Mouse (Mus musculus) kidney, adult 2 months (tissue): ENCODE measurements at regions not wholly inside any gene's neighbourhood (a gene's known extent, or its start where the extent isn't known, plus 50 kb on each side); places are given as distances from the start of the nearest gene placed in this dataset.

Source experiments
- DNase-seq: peaks from one replicate; pipeline ENCODE4 v3.0.0; 2021
- H3K27ac ChIP-seq: fragments of 200-500 bp; 2 replicates; pipeline ENCODE4 v1.5.1; 2012; ENCODE audit warnings: low read depth, low read length, control low read depth, inconsistent platforms; ENCODE audit not compliant: insufficient read depth
- H3K27me3 ChIP-seq: fragments of 200-500 bp; replicated peaks from 2 replicates; pipeline ENCODE4 v1.6.1; 2012; ENCODE audit warnings: mild to moderate bottlenecking, moderate library complexity, low read length, inconsistent platforms; ENCODE audit not compliant: control insufficient read depth, insufficient read depth
- H3K36me3 ChIP-seq: fragments of 200-500 bp; 2 replicates; pipeline ENCODE4 v1.6.1; 2012; ENCODE audit warnings: mild to moderate bottlenecking, moderate library complexity, low read length, inconsistent platforms; ENCODE audit not compliant: control insufficient read depth, insufficient read depth
- H3K4me1 ChIP-seq: fragments of 200-500 bp; 2 replicates; pipeline ENCODE4 v1.6.1; 2011; ENCODE audit warnings: low read length; ENCODE audit not compliant: control insufficient read depth, insufficient read depth
- H3K4me3 ChIP-seq: fragments of 200-500 bp; 2 replicates; pipeline ENCODE4 v1.5.1; 2011; ENCODE audit warnings: mild to moderate bottlenecking, low read depth, low read length, control low read depth; ENCODE audit not compliant: insufficient read depth
- CTCF ChIP-seq: fragments of 200-500 bp; conservative IDR thresholded peaks from 2 replicates; pipeline ENCODE4 v1.5.1; 2011; ENCODE audit warnings: low read depth, mild to moderate bottlenecking, control low read depth, low read length, moderate library complexity, mixed read lengths; ENCODE audit not compliant: insufficient read depth, insufficient read length
- POLR2A ChIP-seq: fragments of 200-500 bp; IDR thresholded peaks from one replicate; pipeline ENCODE4 v1.6.1; 2011; ENCODE audit warnings: low read depth, low read length, control low read depth
- WGBS: fragments of 180-500 bp; shearing (Covaris S2); methylation state at CpG from one replicate; pipeline ENCODE4 v1.1.7; 2018; 5-methylcytosine and 5-hydroxymethylcytosine counted together

DNA sequence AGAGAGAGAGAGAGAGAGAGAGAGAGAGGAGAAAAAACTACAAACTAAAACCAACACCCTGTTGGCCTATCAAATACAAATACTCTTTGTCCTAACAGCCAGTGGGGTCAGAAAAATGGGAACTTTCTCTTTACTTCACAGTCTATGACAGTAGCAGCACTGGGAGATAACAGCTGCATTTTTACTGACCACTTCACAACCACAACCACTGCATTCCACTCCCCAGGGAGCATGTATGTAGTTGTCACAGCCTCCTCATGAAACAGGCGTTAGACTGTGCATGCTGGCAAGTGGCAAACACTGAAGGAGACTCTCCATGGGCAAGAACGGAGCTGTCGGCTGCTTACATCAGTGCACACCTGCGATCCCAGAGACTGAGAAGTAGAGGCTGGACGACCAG, 196.2 kb upstream of the Jmjd1c start:
- TF ChIP-seq POLR2A = no peak
- TF ChIP-seq CTCF = no peak
- WGBS = 96% methylated on average over 5 of the region's 5 CpGs
- no peak overlapping the region for H3K4me3 ChIP-seq

DNA sequence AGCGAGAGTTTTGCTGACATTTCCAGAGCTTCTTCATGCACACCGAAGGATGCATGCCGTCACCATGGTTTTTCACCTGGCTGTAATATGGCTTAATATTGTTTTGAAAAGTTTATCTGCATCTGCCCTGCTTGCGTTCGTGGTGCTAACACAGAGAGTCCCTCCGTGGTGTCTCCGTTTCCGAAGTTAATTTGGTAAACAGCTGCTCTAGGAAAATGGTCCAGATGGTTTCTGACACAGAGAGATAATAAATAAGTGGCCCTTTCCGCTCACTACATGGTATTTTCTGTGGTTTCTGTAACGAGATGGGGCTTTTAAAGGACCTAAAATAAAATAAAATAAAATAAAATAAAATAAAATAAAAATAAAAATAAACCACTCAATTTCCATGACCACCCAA, 195.1 kb upstream of the Jmjd1c start:
- WGBS = 70% methylated on average over 10 of the region's 10 CpGs
- no peak for TF ChIP-seq CTCF
- TF ChIP-seq POLR2A = no peak
- DNase-seq = no peak
- Histone ChIP-seq H3K4me3 (no peak overlapping the region), H3K27me3 (no peaks in the 10 kb centered on the region), H3K4me1 (no peaks in the 10 kb centered on the region), H3K36me3 (no peaks in the 10 kb centered on the region), H3K27ac (no peak overlapping the region)

More for the DNA sequence above, 196.2 kb upstream of the Jmjd1c start:
- no peak for DNase-seq
- no peaks in the 10 kb centered on the region for H3K36me3 ChIP-seq
- no peaks in the 10 kb centered on the region for H3K4me1 ChIP-seq
- no peaks in the 10 kb centered on the region for H3K27me3 ChIP-seq
- H3K27ac ChIP-seq = no peak overlapping the region

DNA sequence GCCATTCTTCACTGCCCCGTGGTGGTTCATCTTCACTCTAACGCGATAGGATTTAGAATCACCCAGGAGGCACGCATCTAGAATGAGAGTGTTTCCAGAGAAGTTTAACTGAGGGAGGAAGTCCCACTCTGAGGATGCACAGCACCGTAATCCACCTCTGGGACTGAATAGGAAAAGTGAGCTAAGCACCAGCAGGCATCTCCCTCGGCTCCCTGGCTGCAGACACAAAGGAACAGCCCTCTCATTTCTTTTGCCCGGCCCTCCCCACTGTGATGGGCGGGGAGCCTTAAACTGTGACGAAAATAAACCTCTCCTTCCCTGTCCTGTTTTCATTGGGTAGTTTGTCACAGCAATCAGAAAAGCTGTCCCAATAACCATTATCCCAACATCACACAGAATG, 194.1 kb upstream of the Jmjd1c start:
- WGBS = 11% methylated on average over 9 of the region's 9 CpGs
- DNase-seq = no peak
- Histone ChIP-seq H3K27ac (no peak overlapping the region), H3K4me3 (no peak overlapping the region), H3K36me3 (no peaks in the 10 kb centered on the region), H3K27me3 (no peaks in the 10 kb centered on the region), H3K4me1 (no peaks in the 10 kb centered on the region)
- TF ChIP-seq CTCF (no peak), POLR2A (no peak)

DNA sequence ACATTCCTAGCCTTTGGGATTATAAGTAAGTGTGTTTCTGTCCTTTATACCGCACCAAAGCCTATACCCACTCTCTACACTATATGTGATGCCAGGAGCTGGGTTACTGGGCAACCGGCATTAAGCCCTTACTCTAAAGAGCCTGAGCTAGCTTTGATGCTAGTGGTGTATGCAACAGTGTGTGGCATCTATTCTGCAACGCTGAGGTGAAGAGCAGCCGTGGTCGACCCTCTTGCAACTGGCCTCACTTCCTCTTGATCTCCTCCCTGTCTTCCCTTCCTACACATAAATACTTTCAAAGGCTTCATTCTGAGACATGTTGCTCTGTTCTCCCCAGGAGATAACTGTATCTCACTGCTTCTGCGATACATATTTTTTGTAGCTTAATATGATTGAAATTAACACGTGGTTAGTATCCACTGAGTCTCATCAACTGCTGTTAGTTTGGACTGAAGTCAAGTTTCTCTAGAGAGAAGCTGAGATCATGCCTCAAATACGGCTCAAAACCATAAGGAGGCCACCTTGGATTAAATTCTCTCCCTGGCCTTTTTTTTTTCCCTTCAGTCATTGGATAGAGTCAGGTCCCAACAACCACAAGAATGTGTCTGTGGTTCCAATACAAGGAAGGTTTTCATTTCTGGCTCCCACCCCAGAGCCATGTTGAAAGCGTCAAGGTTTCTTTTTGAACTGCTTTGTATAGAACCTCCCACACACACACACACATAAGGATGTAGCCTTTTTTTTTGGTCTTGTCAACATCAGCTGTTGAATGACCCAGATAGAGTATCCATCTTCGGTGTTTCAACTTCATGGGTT, 191.2 kb upstream of the Jmjd1c start:
- WGBS = 82% methylated on average over 10 of the region's 10 CpGs

DNA sequence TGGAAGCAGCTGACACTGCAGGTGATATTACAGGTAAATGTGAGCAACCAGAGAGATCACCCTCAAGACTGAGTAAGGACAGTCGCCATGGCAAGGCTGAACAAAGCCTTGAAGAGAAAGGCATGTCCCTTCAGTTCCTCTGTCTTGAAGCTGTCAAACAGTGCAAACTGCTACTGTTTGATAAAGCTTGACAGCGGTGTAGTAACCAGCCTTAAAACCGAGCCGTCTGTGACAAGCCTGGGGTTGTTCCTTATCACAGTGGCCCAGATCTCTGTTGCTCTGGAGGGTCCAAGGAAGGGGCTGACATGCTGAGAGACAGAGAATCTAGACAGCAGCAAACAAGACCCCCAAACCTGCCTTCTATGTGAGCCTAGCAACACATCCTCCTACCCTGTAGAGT, 188.1 kb upstream of the Jmjd1c start:
- WGBS = 97% methylated on average over 4 of the region's 4 CpGs
- Histone ChIP-seq H3K36me3 (no peaks in the 10 kb centered on the region), H3K27ac (no peak overlapping the region), H3K4me1 (peaks cover 6% of the 10 kb centered on the region; the same call in 1 of the 2 replicates), H3K4me3 (no peak overlapping the region), H3K27me3 (no peaks in the 10 kb centered on the region)
- no peak for DNase-seq
- TF ChIP-seq CTCF (no peak), POLR2A (no peak)

More for the DNA sequence above, 191.2 kb upstream of the Jmjd1c start:
- Histone ChIP-seq H3K27ac (no peak overlapping the region), H3K27me3 (no peaks in the 10 kb centered on the region), H3K4me1 (no peaks in the 10 kb centered on the region), H3K4me3 (no peak overlapping the region), H3K36me3 (no peaks in the 10 kb centered on the region)
- no peak for TF ChIP-seq CTCF
- TF ChIP-seq POLR2A = no peak
- DNase-seq = no peak

DNA sequence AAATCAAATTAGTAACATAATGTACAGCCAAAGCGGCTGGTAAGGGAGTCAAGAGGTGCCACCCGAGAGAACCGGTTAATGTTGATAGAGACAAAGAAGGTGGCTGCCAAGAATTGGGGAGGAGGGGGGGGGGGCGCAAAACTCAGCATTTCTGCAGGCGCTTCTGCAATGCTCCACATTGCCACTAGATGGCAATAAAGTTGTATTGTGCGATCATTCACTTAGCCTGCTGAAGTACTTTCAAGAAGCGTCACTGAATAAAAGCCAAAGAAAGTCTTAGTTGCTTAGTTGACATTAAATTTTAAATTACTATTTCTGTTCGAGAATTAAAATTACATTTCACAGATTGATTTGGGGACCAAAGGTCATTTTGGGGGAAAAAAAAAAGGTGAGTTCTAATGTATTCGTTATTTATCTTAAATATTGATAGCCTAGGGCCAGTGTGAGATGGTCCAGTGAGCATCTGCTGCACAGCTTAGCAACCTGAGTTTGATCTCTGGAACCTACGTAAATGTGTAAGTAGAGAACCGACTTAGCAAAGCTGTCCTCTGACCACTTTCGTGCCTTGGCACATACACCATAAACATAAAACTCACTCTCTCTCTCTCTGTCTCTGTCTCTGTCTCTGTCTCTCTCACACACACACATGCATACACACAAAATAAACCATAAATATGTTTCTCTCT, 186.6 kb upstream of the Jmjd1c start:
- Histone ChIP-seq H3K27ac (peak overlapping the region; percentile 78; the same call in 1 of the 2 replicates), H3K4me1 (peaks cover 16% of the 10 kb centered on the region), H3K27me3 (no peaks in the 10 kb centered on the region), H3K4me3 (no peak overlapping the region), H3K36me3 (no peaks in the 10 kb centered on the region)
- WGBS = 3% methylated on average over 12 of the region's 12 CpGs
- peak; percentile 72 for DNase-seq
- TF ChIP-seq CTCF (peak; percentile 69), POLR2A (no peak)

DNA sequence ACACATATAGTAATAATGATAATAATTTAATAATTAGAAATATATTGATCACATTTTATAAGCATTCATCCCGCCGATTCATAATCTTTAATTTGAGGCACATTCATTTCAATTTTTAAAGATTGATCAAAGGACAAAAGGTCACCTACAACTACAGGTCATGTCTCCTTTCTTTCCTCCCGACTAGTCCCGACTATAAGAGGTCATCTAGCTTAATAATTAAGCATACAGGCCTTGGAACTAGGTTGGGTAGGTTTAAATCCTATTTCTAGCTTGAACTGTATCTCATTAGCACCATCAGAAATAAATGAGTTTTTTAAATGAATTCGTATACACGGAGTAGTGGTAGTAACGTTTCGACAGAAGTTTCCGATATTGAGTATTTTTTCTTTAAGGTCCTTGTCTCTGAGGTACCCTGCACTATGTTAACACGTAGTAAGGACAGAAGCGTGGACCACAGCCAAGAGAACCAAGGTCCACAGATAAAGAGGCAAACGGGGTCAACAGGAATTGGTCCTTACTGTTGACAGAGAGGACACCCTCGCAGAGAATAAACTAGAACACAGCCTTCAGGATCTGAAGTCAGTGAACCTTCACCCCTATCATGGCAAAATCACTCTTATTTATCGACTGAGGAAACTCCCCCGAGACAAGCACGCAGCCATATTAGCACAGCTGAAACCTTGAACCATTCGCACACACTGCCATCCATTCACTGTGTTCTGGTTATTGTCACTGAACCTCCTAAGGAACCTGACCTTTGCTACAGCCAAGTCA, 185.8 kb upstream of the Jmjd1c start:
- Histone ChIP-seq H3K4me3 (peak overlapping the region; percentile 9; the same call in 1 of the 2 replicates), H3K36me3 (no peaks in the 10 kb centered on the region), H3K27ac (peak overlapping the region; percentile 68), H3K4me1 (peaks cover 18% of the 10 kb centered on the region), H3K27me3 (no peaks in the 10 kb centered on the region)
- 27% methylated on average over 17 of the region's 17 CpGs for WGBS
- DNase-seq = peak; percentile 79
- no peak for TF ChIP-seq POLR2A
- no peak for TF ChIP-seq CTCF
